Comparison of ENCODE assay signal across 8 mouse cellular contexts in the genomic region with DNA sequence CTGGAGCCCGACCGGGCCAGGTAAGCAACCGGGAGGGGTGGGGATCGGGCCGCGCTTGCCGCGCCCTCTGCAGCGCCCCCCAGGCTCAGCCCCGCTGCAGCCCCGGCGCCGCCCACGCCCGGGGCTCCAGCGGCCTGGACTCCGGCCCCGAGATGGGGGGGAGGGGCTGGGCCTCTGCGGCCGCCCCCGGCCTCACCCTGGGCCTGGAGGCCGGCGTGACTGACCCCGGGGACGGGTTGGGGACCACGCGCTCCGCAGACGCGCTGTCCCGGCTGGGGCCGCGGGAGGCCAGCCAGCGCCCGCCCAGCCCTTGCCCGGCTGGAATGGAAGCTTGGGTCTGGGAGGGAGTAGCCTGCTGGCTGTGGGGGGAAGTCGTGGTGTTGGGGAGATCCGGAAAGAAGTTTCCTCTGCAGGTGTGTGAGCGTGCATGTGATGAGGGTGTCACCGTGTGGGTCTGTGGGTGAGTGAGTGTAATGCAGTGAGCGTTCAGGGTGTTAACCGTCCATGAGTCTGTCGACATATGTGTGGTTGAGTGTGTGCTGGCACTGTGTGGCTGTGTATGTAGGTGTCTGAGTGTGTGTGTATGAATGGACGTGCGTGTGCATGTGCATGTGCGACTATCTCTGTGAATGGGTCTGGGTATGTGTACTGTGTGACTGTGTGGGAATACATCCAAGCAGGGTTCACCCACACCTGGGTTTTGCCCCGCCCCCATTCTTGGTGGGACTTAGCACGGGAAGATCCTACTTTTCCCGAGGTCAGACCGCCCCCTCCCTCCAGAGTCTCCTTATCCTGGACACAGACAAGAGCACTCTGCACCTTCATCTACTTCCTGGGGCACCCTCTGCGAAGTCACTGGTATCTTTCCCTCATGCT. TPM values are rescaled to one million over a fixed set of nuclear protein-coding genes. Genes with fewer than 3 reads are reported as not detected.
A peak's percentile ranks its signal among the peaks of the same experiment; 100 is the strongest.
DNase-seq lines count a peak whose midpoint lies in the region; ATAC-seq and TF ChIP-seq lines count a peak whose summit lies in the region.

No protein-coding gene starts in this region.

- TF ChIP-seq CTCF in liver, adult 2 months (IDR thresholded peaks at IDR 0.05; ENCODE audit: low read depth, low read length) = no peak
- TF ChIP-seq CTCF in small intestine, adult 2 months (IDR thresholded peaks at IDR 0.05; ENCODE audit: extremely low read depth, insufficient read length, insufficient replicate concordance, low read depth, low read length) = no peak

- H3K9ac ChIP-seq in liver, adult 2 months (ENCODE audit: low read depth, low read length) = peak overlapping the region; percentile 37; the same call in 1 of the 2 replicates

- peak overlapping the region; percentile 86 for H3K4me3 ChIP-seq in megakaryocyte, embryonic 14.5 days (replicated peaks)
- H3K4me3 ChIP-seq in liver, adult 2 months (ENCODE audit: insufficient read depth, low read depth, low read length) = peak overlapping the region; percentile 48; the same call in 1 of the 2 replicates
- H3K4me3 ChIP-seq in small intestine, adult 2 months (ENCODE audit: low read depth, low read length) = peak overlapping the region; percentile 61

- H3K4me1 ChIP-seq in megakaryocyte, embryonic 14.5 days = peaks cover 19% of the 10 kb centered on the region
- H3K4me1 ChIP-seq in liver, adult 2 months (ENCODE audit: control insufficient read depth, insufficient read depth, low read length) = 0 out of 2 replicates have a peak, but pooled peaks cover 3% of the 10 kb centered on the region
- peaks cover 11% of the 10 kb centered on the region for H3K4me1 ChIP-seq in small intestine, adult 2 months (ENCODE audit: control insufficient read depth, insufficient read depth, insufficient read length, low read length)

- H3K9me3 ChIP-seq in megakaryocyte, embryonic 14.5 days = 0 out of 2 replicates have a peak, but pooled peaks cover 3% of the 10 kb centered on the region

- intact Hi-C loops in gastrocnemius, postnatal 36 days (cut with DNase I) = no loop called here

- DNase-seq in brain, adult 2 months (ENCODE audit: low read depth, low spot score) = peak; percentile 77
- peak; percentile 7 for DNase-seq in embryo, embryonic 11.5 days (ENCODE audit: low read depth, low spot score)
- DNase-seq in heart, postnatal 4 days = peak; percentile 10
- DNase-seq in liver, adult 2 months (ENCODE audit: extremely low read depth, low read depth, low spot score) = no peak
- DNase-seq in gastrocnemius, postnatal 36 days = no peak

- WGBS in liver, adult 2 months = 7% methylated on average over 49 of the region's 51 CpGs
- 3% methylated on average over 49 of the region's 51 CpGs for WGBS in small intestine, adult 2 months

- TF ChIP-seq POLR2A in liver, adult 2 months (IDR thresholded peaks at IDR 0.05; ENCODE audit: extremely low read depth, insufficient read depth, low read length) = no peak
- no peak for TF ChIP-seq POLR2A in small intestine, adult 2 months (IDR thresholded peaks at IDR 0.05; ENCODE audit: low read depth, low read length)

- no peaks in the 10 kb centered on the region for H3K79me2 ChIP-seq in liver, adult 2 months (ENCODE audit: control insufficient read depth, insufficient read depth, low read length)

- H3K27me3 ChIP-seq in megakaryocyte, embryonic 14.5 days (replicated peaks) = peaks cover 71% of the 10 kb centered on the region
- peaks cover 16% of the 10 kb centered on the region for H3K27me3 ChIP-seq in liver, adult 2 months (ENCODE audit: control insufficient read depth, insufficient read depth, low read length)
- H3K27me3 ChIP-seq in small intestine, adult 2 months (ENCODE audit: control insufficient read depth, insufficient read depth, low read length) = peaks cover 29% of the 10 kb centered on the region

- no peaks in the 10 kb centered on the region for H3K36me3 ChIP-seq in megakaryocyte, embryonic 14.5 days (replicated peaks; ENCODE audit: low read length)
- no peaks in the 10 kb centered on the region for H3K36me3 ChIP-seq in liver, adult 2 months (ENCODE audit: control insufficient read depth, insufficient read depth, low read length)
- no peaks in the 10 kb centered on the region for H3K36me3 ChIP-seq in small intestine, adult 2 months (ENCODE audit: control insufficient read depth, insufficient read depth, low read length)

- no peak overlapping the region for H3K27ac ChIP-seq in liver, adult 2 months (replicated peaks; ENCODE audit: insufficient read depth, low read depth, low read length)
- H3K27ac ChIP-seq in small intestine, adult 2 months (ENCODE audit: insufficient read depth, low read depth, low read length) = no peak overlapping the region

- no peak for ATAC-seq in megakaryocyte, adult 5-6 weeks (ENCODE audit: poor library complexity, severe bottlenecking)

RNA-seq across cellular contexts. Expression of gene Dlgap3, which starts 0.6 kb away (rescaled TPM):
- polyA plus RNA-seq in megakaryocyte, embryonic 14.5 days (2012; ENCODE audit: insufficient read depth, low replicate concordance) = 0.07 and 2.0 TPM in 2 replicates
- not detected in 2 replicates for total RNA-seq in megakaryocyte, adult 5-6 weeks (2015)
- not detected in 2 replicates for total RNA-seq in megakaryocyte, adult 5-6 weeks (2017)
- under 1 TPM; 0.65 to 0.98 TPM for total RNA-seq in heart, postnatal 4 days (2021)
- not detected in 2 replicates for total RNA-seq in liver, adult 2 months (2014; rRNA removed)
- 0.05 and 0.06 TPM in 2 replicates for polyA plus RNA-seq in liver, adult 2 months (2012; rRNA removed)
- 0.47 and 0.75 TPM in 2 replicates for polyA plus RNA-seq in small intestine, adult 2 months (2012; rRNA removed)
- total RNA-seq in gastrocnemius, postnatal 36 days (2021) = under 1 TPM in 1 of 2 experiments, not detected in 1; 0.23 TPM

RNA-seq across cellular contexts. Expression of gene Tmem35b, which starts 46.1 kb away (rescaled TPM):
- polyA plus RNA-seq in megakaryocyte, embryonic 14.5 days (2012; ENCODE audit: insufficient read depth, low replicate concordance) = 2.2 TPM in 1 of 2 replicates, not detected in the other
- total RNA-seq in megakaryocyte, adult 5-6 weeks (2015) = 11.8 and 13.9 TPM in 2 replicates
- 8.2 and 8.6 TPM in 2 replicates for total RNA-seq in megakaryocyte, adult 5-6 weeks (2017)
- 1 to 10 TPM; 2.0 to 3.7 TPM for total RNA-seq in heart, postnatal 4 days (2021)
- total RNA-seq in liver, adult 2 months (2014; rRNA removed) = 11.1 and 11.5 TPM in 2 replicates
- polyA plus RNA-seq in liver, adult 2 months (2012; rRNA removed) = 11.4 and 11.8 TPM in 2 replicates
- 5.7 and 15.6 TPM in 2 replicates for polyA plus RNA-seq in small intestine, adult 2 months (2012; rRNA removed)
- 1 to 10 TPM in 1 of 2 experiments, under 1 TPM in 1; 0.77 to 1.2 TPM for total RNA-seq in gastrocnemius, postnatal 36 days (2021)

Comparison
In these comparisons a context has a peak if more than half of its experiments do, and no peak if none do; other contexts are left out.
1. DNase-seq: peak in brain, adult 2 months (single experiment), embryo, embryonic 11.5 days (single experiment) and heart, postnatal 4 days (single experiment); none in liver, adult 2 months (single experiment) and gastrocnemius, postnatal 36 days (0 of 2).
2. Peak in every context shown above with its lines, with median percentiles within 50 percentile points of each other: H3K4me3 ChIP-seq.